In genomic region chr5:129724268-129724667, GRCm38 (mm10) we compare ENCODE assay signal across 8 mouse cellular contexts. TPM values are rescaled to one million over a fixed set of nuclear protein-coding genes. Genes with fewer than 3 reads are reported as not detected.
DNase-seq lines count a peak whose midpoint lies in the region; ATAC-seq and TF ChIP-seq lines count a peak whose summit lies in the region.

No protein-coding gene starts in this region.

- peak overlapping the region; percentile 94 for H3K9ac ChIP-seq in heart, embryonic 16.5 days (ENCODE audit: low read length)
- peak overlapping the region; percentile 92 for H3K9ac ChIP-seq in liver, embryonic 16.5 days (ENCODE audit: low read depth, low read length)

- peak overlapping the region; percentile 79 for H3K4me3 ChIP-seq in G1E (ENCODE audit: low read depth, low read length)
- peak overlapping the region; percentile 82 for H3K4me3 ChIP-seq in heart, embryonic 16.5 days (ENCODE audit: low read length)
- H3K4me3 ChIP-seq in liver, embryonic 16.5 days (ENCODE audit: low read depth, low read length), result peak overlapping the region; percentile 87

- intact Hi-C loops in heart, postnatal 25 days (cut with DNase I), result loop anchor here (1.0 to 5.0 kb wide), 2 partner anchors 9 to 112 kb away; partner anchors contain the start of gene Mrps17

- H3K27me3 ChIP-seq in G1E (ENCODE audit: insufficient read depth, low read length), result no peaks in the 10 kb centered on the region
- no peaks in the 10 kb centered on the region for H3K27me3 ChIP-seq in heart, embryonic 16.5 days (ENCODE audit: control insufficient read depth, insufficient read depth, low read length)
- H3K27me3 ChIP-seq in liver, embryonic 16.5 days (ENCODE audit: control insufficient read depth, insufficient read depth, low read depth, low read length), result no peaks in the 10 kb centered on the region

- peaks cover 45% of the 10 kb centered on the region for H3K4me1 ChIP-seq in G1E (ENCODE audit: insufficient read depth, low read depth, low read length)
- H3K4me1 ChIP-seq in heart, embryonic 16.5 days (ENCODE audit: control insufficient read depth, insufficient read depth, low read length), result peaks cover 26% of the 10 kb centered on the region
- H3K4me1 ChIP-seq in liver, embryonic 16.5 days (ENCODE audit: control insufficient read depth, low read depth, low read length), result peaks cover 27% of the 10 kb centered on the region

- DNase-seq in heart, adult 11 months, result peak; percentile 90
- DNase-seq in heart, postnatal 25 days (ENCODE audit: low spot score), result no peak
- DNase-seq in G1E (ENCODE audit: low spot score) (peak; percentile 15), MN1 (ENCODE audit: low spot score) (no peak)
- DNase-seq in ovary, adult 18-20 months (ENCODE audit: low spot score), result no peak
- DNase-seq in yolk sac, embryonic 10.5 days (ENCODE audit: low spot score), result no peak

- WGBS in heart, embryonic 16.5 days, result 43% methylated on average over 4 of the region's 4 CpGs
- WGBS in liver, embryonic 16.5 days (ENCODE audit: insufficient replicate concordance), result 20% methylated on average over 4 of the region's 4 CpGs

- no peaks in the 10 kb centered on the region for H3K9me3 ChIP-seq in G1E (replicated peaks)
- no peaks in the 10 kb centered on the region for H3K9me3 ChIP-seq in heart, embryonic 16.5 days (replicated peaks; ENCODE audit: control insufficient read depth, low read length)
- H3K9me3 ChIP-seq in liver, embryonic 16.5 days (replicated peaks; ENCODE audit: control insufficient read depth, low read length), result no peaks in the 10 kb centered on the region

- H3K36me3 ChIP-seq in G1E (replicated peaks), result peaks cover 37% of the 10 kb centered on the region
- H3K36me3 ChIP-seq in heart, embryonic 16.5 days (ENCODE audit: control insufficient read depth, insufficient read depth), result peaks cover 4% of the 10 kb centered on the region
- peaks cover 9% of the 10 kb centered on the region for H3K36me3 ChIP-seq in liver, embryonic 16.5 days (ENCODE audit: control insufficient read depth, insufficient read depth)

- ATAC-seq in G1E (ENCODE audit: extremely low read depth, insufficient number of reproducible peaks, low FRiP score, poor library complexity, severe bottlenecking), result peak; percentile 74
- no peak for ATAC-seq in heart, embryonic 16.5 days (replicated peaks; ENCODE audit: extremely low read depth, insufficient read depth, low FRiP score)
- ATAC-seq in liver, embryonic 16.5 days (ENCODE audit: low read depth), result peak; percentile 14

- H3K4me2 ChIP-seq in heart, embryonic 16.5 days (ENCODE audit: low read depth, low read length), result peak overlapping the region; percentile 62
- H3K4me2 ChIP-seq in liver, embryonic 16.5 days (ENCODE audit: low read depth, low read length), result peak overlapping the region; percentile 77

- TF ChIP-seq CTCF in G1E (IDR thresholded peaks at IDR 0.05; ENCODE audit: low read depth, low read length), result no peak

- peak overlapping the region; percentile 99 for H3K27ac ChIP-seq in heart, embryonic 16.5 days (ENCODE audit: low read length)
- peak overlapping the region; percentile 93 for H3K27ac ChIP-seq in liver, embryonic 16.5 days (ENCODE audit: low read length)

RNA-seq across cellular contexts. Expression of gene Nipsnap2, which starts 0.6 kb away (rescaled TPM):
- 100 to 1,000 TPM; 737 to 807 TPM for total RNA-seq in heart, postnatal 25 days (2021)
- total RNA-seq in G1E (2014; fragmentation: Nextera tagmentation), result 76.7 and 101 TPM in 2 replicates
- 59.9 TPM in 2 replicates for total RNA-seq in G1E (2017)
- polyA plus RNA-seq in G1E (2012), result 41.5 and 56.0 TPM in 2 replicates
- polyA plus RNA-seq in heart, embryonic 16.5 days (2015; fragmentation: Nextera tagmentation; extraction: Ambion mirVana), result 398 and 419 TPM in 2 replicates
- 23.1 and 23.8 TPM in 2 replicates for polyA plus RNA-seq in liver, embryonic 16.5 days (2015; fragmentation: Nextera tagmentation; extraction: Ambion mirVana)

RNA-seq across cellular contexts. Expression of gene Mrps17, which starts 9.0 kb away (rescaled TPM):
- 10 to 100 TPM; 78.7 to 99.2 TPM for total RNA-seq in heart, postnatal 25 days (2021)
- 138 and 144 TPM in 2 replicates for total RNA-seq in G1E (2014; fragmentation: Nextera tagmentation)
- 146 and 158 TPM in 2 replicates for total RNA-seq in G1E (2017)
- polyA plus RNA-seq in G1E (2012), result 17.0 and 42.2 TPM in 2 replicates
- polyA plus RNA-seq in heart, embryonic 16.5 days (2015; fragmentation: Nextera tagmentation; extraction: Ambion mirVana), result 152 and 161 TPM in 2 replicates
- 83.5 and 93.1 TPM in 2 replicates for polyA plus RNA-seq in liver, embryonic 16.5 days (2015; fragmentation: Nextera tagmentation; extraction: Ambion mirVana)

RNA-seq across cellular contexts. Expression of gene Sept14, which starts 16.0 kb away (rescaled TPM):
- total RNA-seq in heart, postnatal 25 days (2021), result not detected
- total RNA-seq in G1E (2014; fragmentation: Nextera tagmentation) (not detected in 2 replicates), G1E (2017) (not detected in 2 replicates)
- not detected in 2 replicates for polyA plus RNA-seq in G1E (2012)
- polyA plus RNA-seq in heart, embryonic 16.5 days (2015; fragmentation: Nextera tagmentation; extraction: Ambion mirVana), result not detected in 2 replicates
- not detected in 2 replicates for polyA plus RNA-seq in liver, embryonic 16.5 days (2015; fragmentation: Nextera tagmentation; extraction: Ambion mirVana)

RNA-seq across cellular contexts. Expression of gene Zfp11, which starts 54.4 kb away (rescaled TPM):
- 1 to 10 TPM; 3.4 to 3.8 TPM for total RNA-seq in heart, postnatal 25 days (2021)
- total RNA-seq in G1E (2014; fragmentation: Nextera tagmentation) (3.1 and 3.7 TPM in 2 replicates), G1E (2017) (1.4 TPM in 2 replicates)
- 0.03 and 0.10 TPM in 2 replicates for polyA plus RNA-seq in G1E (2012)
- polyA plus RNA-seq in heart, embryonic 16.5 days (2015; fragmentation: Nextera tagmentation; extraction: Ambion mirVana), result 4.4 and 4.6 TPM in 2 replicates
- 0.78 and 0.93 TPM in 2 replicates for polyA plus RNA-seq in liver, embryonic 16.5 days (2015; fragmentation: Nextera tagmentation; extraction: Ambion mirVana)

Comparison
In these comparisons a context has a peak if more than half of its experiments do, and no peak if none do; other contexts are left out.
1. DNase-seq: peak in heart, adult 11 months (single experiment) and G1E (single experiment); none in heart, postnatal 25 days (single experiment), ovary, adult 18-20 months (single experiment), yolk sac, embryonic 10.5 days (single experiment) and MN1 (single experiment).
2. Peak in every context shown above with its lines, with median percentiles within 50 percentile points of each other: H3K4me3 ChIP-seq.